27 mouse cellular contexts compared by ENCODE assay signal in the genomic region with DNA sequence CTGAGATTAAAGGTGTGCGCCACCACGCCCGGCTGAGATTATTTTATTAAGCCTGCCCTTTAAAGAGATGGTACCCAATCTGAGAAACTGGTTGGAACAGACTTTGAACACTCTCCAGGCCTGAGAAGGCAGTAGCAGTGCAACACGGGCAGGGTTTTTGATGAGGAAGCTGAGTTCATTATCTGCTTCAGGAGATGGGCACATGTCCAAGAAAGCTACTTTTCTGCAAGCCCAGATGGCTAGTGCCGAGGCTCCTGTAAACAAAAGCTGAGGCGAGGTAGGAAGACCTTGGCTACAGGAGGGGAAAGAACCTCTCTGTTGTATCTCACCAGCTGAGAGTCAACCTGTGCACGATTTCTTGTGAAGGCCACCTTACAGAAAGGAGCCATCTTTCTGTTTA.
"Had no signal": no experiment of that assay in that cellular context is flagged by ENCODE, and none has a peak within 500 bp of the region (broad histone marks: within the 10 kb centered on the region; RNA-seq: fewer than 3 reads in every experiment).

No protein-coding gene starts in this region.

- H3K27ac ChIP-seq: heart, embryonic 10.5 days; hindbrain, embryonic 10.5 days; hindbrain, embryonic 12.5 days; hindbrain, embryonic 14.5 days; intestine, embryonic 15.5 days; layer of hippocampus, adult 2 months; limb, embryonic 10.5 days; limb, embryonic 12.5 days; liver, embryonic 13.5 days had no signal

- H3K4me2 ChIP-seq: heart, embryonic 12.5 days; hindbrain, embryonic 12.5 days; hindbrain, embryonic 14.5 days; intestine, embryonic 15.5 days; limb, embryonic 12.5 days; liver, embryonic 13.5 days had no signal

- ATAC-seq: hindbrain, embryonic 16.5 days; inflammation-experienced regulatory T-cells, adult 6 months; intestine, embryonic 15.5 days; intestine, postnatal 0 days had no signal

- DNase-seq: gastrocnemius, adult 2 months; gastrocnemius, postnatal 10 days; gastrocnemius, postnatal 25 days; heart, adult 18-20 months; heart, postnatal 10 days; heart, postnatal 4 days; kidney, adult 18-20 months; kidney, adult 8-10 months; kidney, postnatal 10 days; kidney, postnatal 25 days; kidney, postnatal 4 days; layer of hippocampus, adult 9-11 months; layer of hippocampus, postnatal 36 days; liver; liver, embryonic 13.5 days had no signal

- H3K9ac ChIP-seq: heart, embryonic 12.5 days; hindbrain, embryonic 12.5 days; hindbrain, embryonic 14.5 days; intestine, embryonic 15.5 days; limb, embryonic 12.5 days; liver, embryonic 13.5 days had no signal

- H3K4me3 ChIP-seq: gastrocnemius, adult 2 months; heart, embryonic 10.5 days; heart, embryonic 12.5 days; hindbrain, embryonic 10.5 days; hindbrain, embryonic 12.5 days; intestine, embryonic 15.5 days; layer of hippocampus, adult 2 months; limb, embryonic 10.5 days; limb, embryonic 12.5 days; liver, embryonic 13.5 days had no signal

- H3K27me3 ChIP-seq: heart, embryonic 12.5 days; hindbrain, embryonic 12.5 days; intestine, embryonic 15.5 days; limb, embryonic 12.5 days had no signal

- H3K36me3 ChIP-seq: heart, embryonic 10.5 days; heart, embryonic 12.5 days; hindbrain, embryonic 10.5 days; hindbrain, embryonic 12.5 days; intestine, embryonic 15.5 days; limb, embryonic 10.5 days; limb, embryonic 12.5 days; liver, embryonic 13.5 days had no signal

- H3K9me3 ChIP-seq: heart, embryonic 10.5 days; heart, embryonic 12.5 days; hindbrain, embryonic 10.5 days; hindbrain, embryonic 12.5 days; intestine, embryonic 15.5 days; limb, embryonic 10.5 days; limb, embryonic 12.5 days; liver, embryonic 13.5 days had no signal
